Mouse (Mus musculus) lung, postnatal 0 days (tissue): ENCODE data around the gene Add2.

Experiments used
- CTCF ChIP-seq: IDR thresholded peaks from 2 replicates; pipeline ENCODE4 v1.5.1; 2016; ENCODE audit warnings: antibody characterized with exemption, mild to moderate bottlenecking
- EP300 ChIP-seq: IDR thresholded peaks from 2 replicates; pipeline ENCODE4 v1.6.1; 2016; ENCODE audit warnings: antibody characterized with exemption, mild to moderate bottlenecking, control low read depth

GRCm38 (mm10) chr6:86099003-86099402 is 70.5 kb downstream of the Add2 start:
- peak; percentile 16; the same call in 1 of the 2 replicates for TF ChIP-seq CTCF
- TF ChIP-seq EP300, result no peak
